Mouse (Mus musculus): Measurements from ENCODE around the gene Olfr811. TPM values are rescaled to one million over a fixed set of nuclear protein-coding genes. Genes with fewer than 3 reads are reported as not detected.

Gene Olfr811
- polyA plus RNA-seq, 1 experiment = not detected

GRCm38 (mm10) chr10:129765182-129765581, 39.0 kb downstream of the Olfr811 start, which contains the start of gene Olfr808:
TSS of gene Olfr808 (plus strand) at chr10:129765482.
- Histone ChIP-seq H3K4me3 (ENCODE audit: insufficient read depth, poor library complexity, severe bottlenecking) (no peak within 1 kb of the TSS), H3K79me3 (ENCODE audit: low read depth) (no peaks in the 10 kb centered on the region), H3K79me2 (ENCODE audit: control insufficient read depth, insufficient read depth) (no peaks in the 10 kb centered on the region), H3K27me3 (ENCODE audit: control insufficient read depth, insufficient read depth, insufficient read length) (no peaks in the 10 kb centered on the region), H3ac (ENCODE audit: control insufficient read depth, insufficient read length, low read depth) (no peak within 1 kb of the TSS), H3K36me3 (ENCODE audit: control insufficient read depth, insufficient read depth) (no peaks in the 10 kb centered on the region)
- TF ChIP-seq MAX (IDR thresholded peaks at IDR 0.05) = no peak
- TF ChIP-seq MYOG (IDR thresholded peaks at IDR 0.05; ENCODE audit: control insufficient read depth, extremely low read depth, insufficient read length) = no peak
- no peak for TF ChIP-seq USF1 (IDR thresholded peaks at IDR 0.05; ENCODE audit: low read depth)
- no peak for TF ChIP-seq FOSL1 (IDR thresholded peaks at IDR 0.05; ENCODE audit: insufficient read depth, low read length, poor library complexity, severe bottlenecking)
- no peak for TF ChIP-seq CEBPB (IDR thresholded peaks at IDR 0.05; ENCODE audit: low read depth)
- TF ChIP-seq MYOD1 (IDR thresholded peaks at IDR 0.05; ENCODE audit: control insufficient read depth, insufficient read length, low read depth) = no peak
- TF ChIP-seq CTCF (IDR thresholded peaks at IDR 0.05; ENCODE audit: control insufficient read depth, insufficient read depth, insufficient read length) = no peak

- no peaks in the 10 kb centered on the region for H3K79me2 ChIP-seq (ENCODE audit: control insufficient read depth, insufficient read depth)
- H3ac ChIP-seq (ENCODE audit: control insufficient read depth, insufficient read length, low read depth) = no peak within 1 kb of the TSS
- H3K4me3 ChIP-seq (ENCODE audit: insufficient read depth, poor library complexity, severe bottlenecking) = no peak within 1 kb of the TSS
- no peak for TF ChIP-seq USF1 (IDR thresholded peaks at IDR 0.05; ENCODE audit: low read depth)
- H3K27me3 ChIP-seq (ENCODE audit: control insufficient read depth, insufficient read depth, insufficient read length) = no peaks in the 10 kb centered on the region
- H3K36me3 ChIP-seq (ENCODE audit: control insufficient read depth, insufficient read depth) = no peaks in the 10 kb centered on the region
- H3K79me3 ChIP-seq (ENCODE audit: low read depth) = no peaks in the 10 kb centered on the region
These were observed 46.5 kb downstream of the Olfr811 start, which contains the start of gene Olfr807 for GRCm38 (mm10) chr10:129757693-129758092. TSS of gene Olfr807 (minus strand) at chr10:129757793.

Other genes with a start within 250 kb of the Olfr811 start
- not detected for gene Olfr794, start 236.7 kb downstream of the Olfr811 start, polyA plus RNA-seq (2012; fragmentation: generic; extraction: Trizol)
- gene Olfr796, start 191.8 kb downstream of the Olfr811 start, polyA plus RNA-seq (2012; fragmentation: generic; extraction: Trizol) = not detected
- gene Olfr798, start 176.5 kb downstream of the Olfr811 start, polyA plus RNA-seq (2012; fragmentation: generic; extraction: Trizol) = not detected
- gene Olfr799, start 166.9 kb downstream of the Olfr811 start, polyA plus RNA-seq (2012; fragmentation: generic; extraction: Trizol) = not detected
- gene Olfr800, start 146.7 kb downstream of the Olfr811 start, polyA plus RNA-seq (2012; fragmentation: generic; extraction: Trizol) = not detected
- gene Olfr801, start 130.5 kb downstream of the Olfr811 start, polyA plus RNA-seq (2012; fragmentation: generic; extraction: Trizol) = not detected
- not detected for gene Olfr802, start 116.2 kb downstream of the Olfr811 start, polyA plus RNA-seq (2012; fragmentation: generic; extraction: Trizol)
- not detected for gene Olfr803, start 110.1 kb downstream of the Olfr811 start, polyA plus RNA-seq (2012; fragmentation: generic; extraction: Trizol)
- gene Olfr804, start 101.2 kb downstream of the Olfr811 start, polyA plus RNA-seq (2012; fragmentation: generic; extraction: Trizol) = not detected
- gene Olfr805, start 75.0 kb downstream of the Olfr811 start, polyA plus RNA-seq (2012; fragmentation: generic; extraction: Trizol) = not detected
- gene Olfr806, start 62.5 kb downstream of the Olfr811 start, polyA plus RNA-seq (2012; fragmentation: generic; extraction: Trizol) = not detected
- not detected for gene Olfr807, start 46.6 kb downstream of the Olfr811 start, polyA plus RNA-seq (2012; fragmentation: generic; extraction: Trizol)
- not detected for gene Olfr808, start 38.9 kb downstream of the Olfr811 start, polyA plus RNA-seq (2012; fragmentation: generic; extraction: Trizol)
- not detected for gene Olfr809, start 29.8 kb downstream of the Olfr811 start, polyA plus RNA-seq (2012; fragmentation: generic; extraction: Trizol)
- not detected for gene Olfr810, start 9.5 kb downstream of the Olfr811 start, polyA plus RNA-seq (2012; fragmentation: generic; extraction: Trizol)
- not detected for gene Olfr812, start 41.7 kb upstream of the Olfr811 start, polyA plus RNA-seq (2012; fragmentation: generic; extraction: Trizol)
- gene Olfr813, start 51.0 kb upstream of the Olfr811 start, polyA plus RNA-seq (2012; fragmentation: generic; extraction: Trizol) = not detected
- gene Olfr814, start 75.5 kb upstream of the Olfr811 start, polyA plus RNA-seq (2012; fragmentation: generic; extraction: Trizol) = not detected
- not detected for gene Olfr815, start 101.5 kb upstream of the Olfr811 start, polyA plus RNA-seq (2012; fragmentation: generic; extraction: Trizol)
- not detected for gene Olfr816, start 111.2 kb upstream of the Olfr811 start, polyA plus RNA-seq (2012; fragmentation: generic; extraction: Trizol)
- not detected for gene Olfr818, start 144.7 kb upstream of the Olfr811 start, polyA plus RNA-seq (2012; fragmentation: generic; extraction: Trizol)
- gene Olfr819, start 162.9 kb upstream of the Olfr811 start, polyA plus RNA-seq (2012; fragmentation: generic; extraction: Trizol) = not detected
- gene Olfr247, start 171.7 kb upstream of the Olfr811 start, polyA plus RNA-seq (2012; fragmentation: generic; extraction: Trizol) = not detected
- gene Gm10310, start 180.7 kb upstream of the Olfr811 start, polyA plus RNA-seq (2012; fragmentation: generic; extraction: Trizol) = not detected
- gene Olfr820, start 208.2 kb upstream of the Olfr811 start, polyA plus RNA-seq (2012; fragmentation: generic; extraction: Trizol) = not detected
- not detected for gene Olfr821, start 226.0 kb upstream of the Olfr811 start, polyA plus RNA-seq (2012; fragmentation: generic; extraction: Trizol)